Mouse (Mus musculus): ENCODE results near the gene Fbxw10. TPM values are rescaled to one million over a fixed set of nuclear protein-coding genes. Genes with fewer than 3 reads are reported as not detected.
A peak's percentile ranks its signal among the peaks of the same experiment; 100 is the strongest.

The Fbxw10 gene
- polyA plus RNA-seq, 1 experiment from 2014 or later: 0.43 TPM

DNA sequence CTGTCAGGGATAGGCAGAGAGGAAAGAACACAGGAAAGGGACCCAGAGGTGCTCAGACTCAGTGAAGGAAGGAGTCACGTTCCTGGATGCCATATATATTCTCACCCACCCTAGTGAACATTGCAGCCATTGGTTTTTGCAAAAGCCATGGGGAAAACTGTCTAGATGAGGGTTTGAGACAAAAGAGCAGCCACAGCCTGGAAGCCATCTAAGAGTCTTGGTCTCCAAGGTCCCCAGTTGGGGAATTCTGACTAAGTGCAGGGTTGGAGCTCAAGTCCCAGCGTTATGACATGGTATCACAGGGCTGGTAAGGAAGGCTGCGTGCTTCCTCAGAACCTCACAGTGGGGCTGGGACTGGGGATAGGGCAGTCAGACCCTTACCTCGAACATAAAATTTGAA, 18.7 kb downstream of the Fbxw10 start:
- no peaks in the 10 kb centered on the region for H3K9me3 ChIP-seq (ENCODE audit: control insufficient read depth, low read length)
- no peaks in the 10 kb centered on the region for H3K27me3 ChIP-seq (replicated peaks; ENCODE audit: control insufficient read depth, insufficient read depth, low read length)
- H3K4me1 ChIP-seq (ENCODE audit: control insufficient read depth, insufficient read depth, low read length): no peaks in the 10 kb centered on the region
- ATAC-seq: no peak
- H3K9ac ChIP-seq (ENCODE audit: low read depth, low read length): no peak overlapping the region
- no peak overlapping the region for H3K4me2 ChIP-seq (ENCODE audit: low read depth, low read length)
- no peak overlapping the region for H3K4me3 ChIP-seq (ENCODE audit: low read length)
- WGBS: 70% methylated on average over 4 of the region's 4 CpGs
- H3K27ac ChIP-seq (ENCODE audit: low read length): no peak overlapping the region
- H3K36me3 ChIP-seq (ENCODE audit: control insufficient read depth, insufficient read depth, low read length): no peaks in the 10 kb centered on the region

DNA sequence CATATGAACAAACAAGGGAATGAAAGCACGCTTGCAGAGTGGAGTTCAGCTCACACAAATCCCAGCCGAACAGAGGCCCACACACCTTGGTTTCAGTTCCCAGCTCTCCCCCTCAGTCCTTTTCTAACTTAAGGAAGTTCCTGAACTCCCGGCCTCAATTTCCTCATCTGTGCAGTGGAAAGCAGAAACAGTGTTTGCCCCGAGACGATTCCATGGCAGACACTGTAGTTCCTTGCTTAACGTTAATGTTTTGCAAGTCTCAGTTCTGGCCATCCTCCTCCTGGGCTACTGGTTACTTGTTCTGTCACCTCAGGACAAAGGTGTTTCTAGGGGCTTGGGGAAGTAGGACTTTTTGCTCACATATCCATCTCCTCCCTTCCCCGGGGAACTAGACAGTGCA, 19.8 kb downstream of the Fbxw10 start:
- H3K27me3 ChIP-seq (replicated peaks; ENCODE audit: control insufficient read depth, insufficient read depth, low read length): no peaks in the 10 kb centered on the region
- H3K9ac ChIP-seq (ENCODE audit: low read depth, low read length): no peak overlapping the region
- no peak overlapping the region for H3K27ac ChIP-seq (ENCODE audit: low read length)
- H3K4me2 ChIP-seq (ENCODE audit: low read depth, low read length): no peak overlapping the region
- WGBS: 79% methylated on average over 7 of the region's 7 CpGs
- H3K4me3 ChIP-seq (ENCODE audit: low read length): no peak overlapping the region
- no peak for ATAC-seq
- H3K9me3 ChIP-seq (ENCODE audit: control insufficient read depth, low read length): no peaks in the 10 kb centered on the region
- no peaks in the 10 kb centered on the region for H3K4me1 ChIP-seq (ENCODE audit: control insufficient read depth, insufficient read depth, low read length)
- H3K36me3 ChIP-seq (ENCODE audit: control insufficient read depth, insufficient read depth, low read length): no peaks in the 10 kb centered on the region

DNA sequence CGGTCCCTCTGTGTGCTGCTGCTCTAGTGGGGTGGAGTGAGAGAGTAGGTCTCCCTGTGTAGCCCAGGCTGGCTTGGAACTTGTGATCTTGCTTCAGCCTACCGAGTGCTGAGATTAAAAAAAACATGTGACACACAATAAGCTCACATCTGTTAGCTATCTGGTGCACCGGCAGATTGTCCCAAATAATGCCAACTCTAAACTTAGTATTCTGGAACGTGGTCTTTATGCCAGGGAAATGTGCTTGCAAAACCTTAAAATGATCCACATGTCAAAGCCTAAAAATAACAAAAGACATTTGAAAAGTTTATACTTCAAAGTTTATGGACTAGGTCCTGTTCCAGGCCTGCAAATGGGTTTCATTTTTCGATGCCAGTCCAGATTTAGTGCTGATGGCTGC, 22.3 kb downstream of the Fbxw10 start:
- no peaks in the 10 kb centered on the region for H3K4me1 ChIP-seq (ENCODE audit: control insufficient read depth, insufficient read depth, low read length)
- no peaks in the 10 kb centered on the region for H3K27me3 ChIP-seq (replicated peaks; ENCODE audit: control insufficient read depth, insufficient read depth, low read length)
- no peak for ATAC-seq
- H3K36me3 ChIP-seq (ENCODE audit: control insufficient read depth, insufficient read depth, low read length): no peaks in the 10 kb centered on the region
- no peak overlapping the region for H3K4me3 ChIP-seq (ENCODE audit: low read length)
- no peak overlapping the region for H3K4me2 ChIP-seq (ENCODE audit: low read depth, low read length)
- H3K27ac ChIP-seq (ENCODE audit: low read length): no peak overlapping the region
- WGBS: 73% methylated on average over 5 of the region's 5 CpGs
- H3K9me3 ChIP-seq (ENCODE audit: control insufficient read depth, low read length): no peaks in the 10 kb centered on the region
- no peak overlapping the region for H3K9ac ChIP-seq (ENCODE audit: low read depth, low read length)

DNA sequence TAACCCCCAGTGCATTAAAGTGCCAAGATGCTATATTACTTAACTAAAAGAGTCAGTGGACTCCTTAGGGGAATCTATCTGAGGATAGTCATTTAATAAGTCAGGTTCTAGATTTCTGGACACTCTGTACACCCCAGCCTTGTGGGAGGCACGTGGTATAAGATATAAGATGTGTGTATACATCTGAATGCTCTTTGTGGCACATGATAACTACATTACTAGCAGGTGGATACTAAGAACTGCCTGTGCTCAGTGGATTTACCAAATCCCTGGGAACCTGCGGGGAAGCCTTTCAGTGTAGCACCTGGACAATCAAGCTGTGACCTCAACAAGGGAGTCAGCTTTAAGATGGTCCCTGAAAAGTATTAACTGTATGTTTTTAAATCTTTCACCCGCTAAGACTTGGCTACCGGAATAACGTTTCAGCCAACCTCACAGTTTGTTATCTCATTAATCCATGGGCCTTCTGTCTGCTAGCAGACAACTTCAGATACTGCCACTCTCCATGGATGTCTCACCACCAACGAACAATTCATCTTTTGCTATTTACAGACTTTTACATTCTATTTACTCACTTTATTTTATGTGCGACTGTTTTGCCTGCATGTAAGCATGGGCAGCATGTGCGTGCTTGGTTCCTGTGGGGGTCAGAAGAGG, 23.0 kb downstream of the Fbxw10 start:
- H3K36me3 ChIP-seq (ENCODE audit: control insufficient read depth, insufficient read depth, low read length): no peaks in the 10 kb centered on the region
- no peaks in the 10 kb centered on the region for H3K27me3 ChIP-seq (replicated peaks; ENCODE audit: control insufficient read depth, insufficient read depth, low read length)
- no peaks in the 10 kb centered on the region for H3K4me1 ChIP-seq (ENCODE audit: control insufficient read depth, insufficient read depth, low read length)
- H3K9me3 ChIP-seq (ENCODE audit: control insufficient read depth, low read length): no peaks in the 10 kb centered on the region
- no peak for ATAC-seq
- H3K4me2 ChIP-seq (ENCODE audit: low read depth, low read length): no peak overlapping the region
- H3K4me3 ChIP-seq (ENCODE audit: low read length): no peak overlapping the region
- WGBS: 82% methylated on average over 8 of the region's 8 CpGs
- no peak overlapping the region for H3K9ac ChIP-seq (ENCODE audit: low read depth, low read length)
- no peak overlapping the region for H3K27ac ChIP-seq (ENCODE audit: low read length)

DNA sequence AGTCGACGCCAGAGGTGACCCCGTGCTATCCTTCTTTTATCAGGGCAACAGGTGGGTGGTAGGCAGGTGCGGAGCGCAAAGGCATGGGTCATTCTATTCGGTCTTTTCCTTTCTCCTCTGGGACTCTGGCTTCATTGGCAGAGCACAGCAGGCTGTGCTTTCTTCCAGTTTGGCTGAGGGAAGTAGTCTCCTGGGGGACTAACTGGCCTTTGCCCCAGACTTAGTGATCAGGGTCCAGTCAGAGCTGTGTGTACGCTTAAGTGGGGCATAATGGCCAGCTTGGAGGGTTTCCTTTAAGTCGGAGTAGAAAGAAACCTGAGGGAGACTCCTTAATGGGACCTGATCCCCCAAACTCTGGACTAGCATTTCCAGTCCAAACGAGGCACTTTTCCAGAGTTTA, 26.6 kb downstream of the Fbxw10 start:
- Histone ChIP-seq H3K4me3 (ENCODE audit: low read length) (no peak overlapping the region), H3K4me2 (ENCODE audit: low read depth, low read length) (no peak overlapping the region), H3K36me3 (ENCODE audit: control insufficient read depth, insufficient read depth, low read length) (no peaks in the 10 kb centered on the region), H3K9me3 (ENCODE audit: control insufficient read depth, low read length) (no peaks in the 10 kb centered on the region), H3K27me3 (replicated peaks; ENCODE audit: control insufficient read depth, insufficient read depth, low read length) (no peaks in the 10 kb centered on the region), H3K9ac (ENCODE audit: low read depth, low read length) (no peak overlapping the region), H3K4me1 (ENCODE audit: control insufficient read depth, insufficient read depth, low read length) (no peaks in the 10 kb centered on the region), H3K27ac (ENCODE audit: low read length) (no peak overlapping the region)
- WGBS: 70% methylated on average over 9 of the region's 9 CpGs
- ATAC-seq: no peak

DNA sequence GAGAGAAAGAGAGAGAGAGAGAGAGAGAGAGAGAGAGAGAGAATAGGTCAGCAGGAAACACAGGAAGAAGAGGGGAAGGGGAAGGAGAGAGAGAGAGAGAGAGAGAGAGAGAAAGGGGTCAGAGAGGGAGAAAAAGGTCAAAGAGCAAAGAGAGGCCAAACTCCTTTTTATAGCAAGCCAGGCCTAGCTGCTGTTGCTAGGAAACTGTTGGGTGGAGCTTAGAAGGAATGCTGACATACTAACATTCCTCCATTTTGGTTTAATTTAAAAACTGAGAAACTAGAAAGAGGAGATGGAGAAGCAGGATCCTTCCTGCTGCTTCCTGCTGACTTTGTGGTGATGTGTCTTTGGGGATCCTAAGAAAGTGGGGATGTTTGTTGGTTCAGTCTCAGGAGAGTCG, 28.8 kb downstream of the Fbxw10 start:
- Histone ChIP-seq H3K27ac (ENCODE audit: low read length) (no peak overlapping the region), H3K27me3 (replicated peaks; ENCODE audit: control insufficient read depth, insufficient read depth, low read length) (no peaks in the 10 kb centered on the region), H3K4me3 (ENCODE audit: low read length) (no peak overlapping the region), H3K4me1 (ENCODE audit: control insufficient read depth, insufficient read depth, low read length) (no peaks in the 10 kb centered on the region), H3K36me3 (ENCODE audit: control insufficient read depth, insufficient read depth, low read length) (no peaks in the 10 kb centered on the region), H3K4me2 (ENCODE audit: low read depth, low read length) (no peak overlapping the region), H3K9me3 (ENCODE audit: control insufficient read depth, low read length) (no peaks in the 10 kb centered on the region), H3K9ac (ENCODE audit: low read depth, low read length) (no peak overlapping the region)
- ATAC-seq: no peak
- WGBS: 73% methylated on average over 1 of the region's 1 CpGs

DNA sequence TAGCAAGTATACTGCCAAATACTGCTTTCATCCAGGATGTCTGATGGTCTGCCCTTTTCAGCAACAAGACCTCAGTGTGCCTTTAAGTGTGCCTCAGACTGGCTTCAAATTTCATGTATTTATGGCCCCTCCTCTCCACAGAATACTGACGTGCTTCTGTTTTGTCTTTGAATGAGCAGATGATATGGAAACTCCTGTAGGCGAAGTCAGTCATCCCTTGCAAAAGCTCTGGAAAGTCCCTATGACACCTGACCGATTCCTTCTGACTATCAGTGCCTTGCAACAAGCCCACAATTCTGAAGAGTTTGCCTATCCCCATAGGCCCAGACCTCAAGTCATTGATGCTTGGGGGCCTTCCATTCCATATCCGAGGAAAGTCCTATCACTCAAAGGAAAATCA, 29.6 kb downstream of the Fbxw10 start:
- Histone ChIP-seq H3K4me3 (ENCODE audit: low read length) (no peak overlapping the region), H3K9ac (ENCODE audit: low read depth, low read length) (no peak overlapping the region), H3K27me3 (replicated peaks; ENCODE audit: control insufficient read depth, insufficient read depth, low read length) (no peaks in the 10 kb centered on the region), H3K27ac (ENCODE audit: low read length) (no peak overlapping the region), H3K4me2 (ENCODE audit: low read depth, low read length) (no peak overlapping the region), H3K9me3 (ENCODE audit: control insufficient read depth, low read length) (no peaks in the 10 kb centered on the region), H3K36me3 (ENCODE audit: control insufficient read depth, insufficient read depth, low read length) (no peaks in the 10 kb centered on the region), H3K4me1 (ENCODE audit: control insufficient read depth, insufficient read depth, low read length) (no peaks in the 10 kb centered on the region)
- 82% methylated on average over 4 of the region's 4 CpGs for WGBS
- no peak for ATAC-seq

DNA sequence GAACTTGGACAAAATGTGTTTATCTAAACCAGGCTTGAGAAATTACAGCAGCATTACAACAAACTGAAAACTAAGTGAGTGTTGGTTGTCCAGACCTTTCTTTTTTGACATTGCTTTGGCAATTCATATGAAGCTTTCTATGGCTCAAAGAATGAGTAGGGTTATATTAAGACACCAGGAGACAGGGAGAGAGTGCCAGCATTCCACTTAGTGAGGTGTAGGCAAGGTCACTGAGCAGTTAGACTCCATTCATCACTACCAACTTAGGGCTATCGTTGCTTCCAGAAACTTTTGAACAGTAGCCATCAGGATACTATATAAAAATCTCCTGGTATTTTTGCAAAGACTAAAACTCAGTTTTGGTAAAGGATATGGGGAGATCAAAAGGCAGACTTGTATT, 30.5 kb downstream of the Fbxw10 start:
- Histone ChIP-seq H3K9ac (ENCODE audit: low read depth, low read length) (no peak overlapping the region), H3K9me3 (ENCODE audit: control insufficient read depth, low read length) (no peaks in the 10 kb centered on the region), H3K27ac (ENCODE audit: low read length) (no peak overlapping the region), H3K27me3 (replicated peaks; ENCODE audit: control insufficient read depth, insufficient read depth, low read length) (no peaks in the 10 kb centered on the region), H3K36me3 (ENCODE audit: control insufficient read depth, insufficient read depth, low read length) (no peaks in the 10 kb centered on the region), H3K4me3 (ENCODE audit: low read length) (no peak overlapping the region), H3K4me2 (ENCODE audit: low read depth, low read length) (no peak overlapping the region), H3K4me1 (ENCODE audit: control insufficient read depth, insufficient read depth, low read length) (no peaks in the 10 kb centered on the region)
- no peak for ATAC-seq
- WGBS: 83% methylated on average over 1 of the region's 1 CpGs

DNA sequence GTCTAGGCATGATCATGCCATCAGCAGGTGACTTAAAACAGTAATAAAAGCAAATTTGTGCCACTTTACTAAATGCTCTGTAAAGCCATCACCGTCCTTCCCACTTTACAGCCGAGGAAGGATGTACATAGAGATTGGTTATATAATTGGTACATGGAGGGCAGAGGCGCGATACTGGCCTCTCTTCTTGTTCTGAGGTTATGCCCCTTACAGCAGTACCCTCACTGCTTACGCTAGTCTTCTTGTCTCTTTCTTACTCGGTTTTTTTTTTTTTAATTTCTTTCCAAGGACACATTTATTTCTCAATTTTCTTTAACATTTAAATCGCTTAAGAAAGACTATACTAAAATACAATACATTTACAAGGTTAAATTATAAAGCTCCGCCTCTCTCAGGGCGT, 31.9 kb downstream of the Fbxw10 start:
- H3K27me3 ChIP-seq (replicated peaks; ENCODE audit: control insufficient read depth, insufficient read depth, low read length): no peaks in the 10 kb centered on the region
- peak; percentile 7 for ATAC-seq
- 25% methylated on average over 9 of the region's 9 CpGs for WGBS
- peak overlapping the region; percentile 51 for H3K4me2 ChIP-seq (ENCODE audit: low read depth, low read length)
- peak overlapping the region; percentile 91; the same call in 1 of the 2 replicates for H3K9ac ChIP-seq (ENCODE audit: low read depth, low read length)
- no peak overlapping the region for H3K27ac ChIP-seq (ENCODE audit: low read length)
- H3K4me3 ChIP-seq (ENCODE audit: low read length): peak overlapping the region; percentile 64
- no peaks in the 10 kb centered on the region for H3K36me3 ChIP-seq (ENCODE audit: control insufficient read depth, insufficient read depth, low read length)
- H3K9me3 ChIP-seq (ENCODE audit: control insufficient read depth, low read length): no peaks in the 10 kb centered on the region
- no peaks in the 10 kb centered on the region for H3K4me1 ChIP-seq (ENCODE audit: control insufficient read depth, insufficient read depth, low read length)
